Mouse (Mus musculus) c-Kit-positive CD71-positive TER-119-negative erythroid progenitor cells, embryonic 14.5 days (primary cell): ENCODE measurements at regions not wholly inside any gene's neighbourhood (a gene's known extent, or its start where the extent isn't known, plus 50 kb on each side); places are given as distances from the start of the nearest gene placed in this dataset.

Experiments used
- DNase-seq: peaks from one replicate; pipeline ENCODE4 v3.0.0-alpha.2; 2013; ENCODE audit warnings: low read depth

DNA sequence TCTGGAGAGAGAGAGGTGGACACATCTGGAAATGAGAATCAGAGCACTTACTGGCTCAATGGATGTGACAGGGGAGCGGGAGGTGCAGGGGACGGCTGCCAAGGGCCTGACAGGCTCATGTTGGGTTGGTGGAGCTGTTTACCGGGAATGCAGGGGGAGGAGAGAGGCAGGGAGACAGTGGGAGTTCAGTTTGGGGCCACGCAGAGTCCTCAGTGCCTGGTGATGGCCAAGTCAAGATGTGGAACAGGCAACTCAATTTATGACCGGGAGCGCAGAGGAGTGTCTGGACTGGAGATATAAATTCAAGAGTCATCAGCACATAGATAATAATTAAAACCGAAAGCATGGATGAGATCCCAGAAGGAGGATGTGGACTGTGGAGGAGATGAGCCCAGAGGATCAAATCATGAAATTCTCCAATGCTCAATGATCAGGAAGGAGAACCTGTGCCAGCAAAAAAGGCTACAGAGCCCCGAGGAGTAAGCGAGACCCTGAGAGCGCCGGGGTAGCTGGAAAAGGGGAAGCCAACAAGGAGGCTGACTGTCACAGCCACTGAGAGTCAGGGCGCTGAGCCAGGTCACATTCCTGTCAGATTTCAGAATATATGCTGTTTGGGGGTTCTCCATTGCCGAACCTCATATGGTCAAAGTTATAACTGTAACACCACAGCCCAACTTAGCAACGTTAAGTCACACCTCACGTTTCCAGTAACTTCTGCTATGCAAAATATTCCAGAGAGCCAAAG lies 358.0 kb upstream of the Npvf start:
- DNase-seq: no peak

DNA sequence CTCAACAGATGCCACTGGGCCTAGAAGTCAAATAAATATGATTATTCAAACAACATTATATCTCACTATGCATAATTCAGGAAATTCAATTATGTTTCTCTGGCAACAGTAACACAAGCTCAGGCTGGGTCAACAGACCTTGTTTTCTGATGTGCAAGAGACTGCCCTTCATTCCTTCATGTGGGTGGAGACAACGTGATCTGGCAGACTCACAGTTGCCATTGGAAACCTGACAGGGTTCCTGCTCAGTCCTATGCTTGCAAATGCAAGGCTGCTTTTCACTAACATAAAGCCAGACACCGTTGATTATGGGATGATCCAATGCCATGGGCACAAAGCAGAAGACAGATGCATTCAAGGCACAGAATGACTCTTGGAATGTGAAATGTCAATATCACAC lies 361.5 kb upstream of the Npvf start:
- DNase-seq: no peak

DNA sequence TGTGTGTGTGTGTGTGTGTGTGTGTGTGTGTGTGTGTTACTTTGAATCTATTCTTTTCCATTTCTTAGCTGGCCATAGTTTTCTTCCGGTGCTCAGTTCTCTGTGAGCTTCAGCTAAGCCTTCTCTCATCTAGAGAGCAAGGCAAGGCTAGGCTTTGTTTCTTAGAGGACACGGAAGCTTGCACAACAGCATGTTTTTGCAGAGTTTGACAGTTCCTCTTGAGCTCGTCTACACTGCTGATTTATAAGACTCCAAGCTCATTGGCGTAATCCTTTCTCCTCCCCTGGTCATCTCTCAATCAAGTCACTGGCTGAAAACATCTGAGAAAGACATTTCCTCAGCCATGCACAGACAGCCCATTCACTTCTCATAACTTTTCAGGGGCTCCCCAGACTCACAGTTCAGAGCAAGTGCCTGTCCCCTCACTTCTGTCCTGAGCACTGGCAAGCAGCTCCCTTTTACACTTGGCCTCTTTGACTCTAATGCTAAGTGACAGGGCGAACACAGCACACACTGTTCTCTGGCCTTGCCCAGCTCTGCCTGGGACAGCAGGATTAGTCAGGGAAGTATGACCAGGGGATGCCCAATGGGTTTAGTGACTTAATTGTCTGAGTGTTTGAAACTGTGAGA lies 362.3 kb upstream of the Npvf start:
- DNase-seq: no peak

DNA sequence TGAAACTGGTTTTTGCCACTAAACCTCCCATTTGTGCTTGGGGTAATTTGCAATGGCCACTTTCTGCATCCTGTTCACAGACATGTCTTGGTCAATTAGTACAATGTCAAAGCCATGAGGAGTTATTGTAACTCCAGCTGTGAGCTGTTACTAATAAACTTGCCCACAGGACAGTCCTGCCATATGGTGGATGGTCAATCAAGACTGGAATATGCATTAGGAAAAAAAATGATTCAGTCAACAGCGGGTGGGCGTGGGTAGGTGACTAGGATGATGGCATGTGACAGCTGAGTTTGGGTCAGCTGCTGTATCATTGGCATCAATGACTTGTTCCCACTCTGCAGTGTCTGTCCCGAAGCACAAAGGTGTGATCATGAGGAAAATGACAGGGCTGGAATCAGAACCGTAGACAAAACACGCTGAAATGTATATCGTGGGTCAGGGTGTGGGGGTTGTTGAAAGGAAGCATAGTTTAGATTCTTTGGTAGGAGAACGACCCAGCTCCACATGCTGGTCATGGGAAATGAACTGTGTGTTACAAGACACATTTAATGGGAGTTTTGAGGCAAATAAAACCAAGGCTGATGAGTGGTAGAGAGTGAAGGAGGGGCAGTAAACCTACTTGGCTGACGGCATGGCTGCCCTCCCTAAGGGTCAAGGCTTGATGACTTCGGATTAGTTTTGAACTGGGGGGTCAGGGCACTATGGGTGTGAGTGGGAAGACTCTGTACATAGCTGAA lies 363.2 kb upstream of the Npvf start:
- no peak for DNase-seq

DNA sequence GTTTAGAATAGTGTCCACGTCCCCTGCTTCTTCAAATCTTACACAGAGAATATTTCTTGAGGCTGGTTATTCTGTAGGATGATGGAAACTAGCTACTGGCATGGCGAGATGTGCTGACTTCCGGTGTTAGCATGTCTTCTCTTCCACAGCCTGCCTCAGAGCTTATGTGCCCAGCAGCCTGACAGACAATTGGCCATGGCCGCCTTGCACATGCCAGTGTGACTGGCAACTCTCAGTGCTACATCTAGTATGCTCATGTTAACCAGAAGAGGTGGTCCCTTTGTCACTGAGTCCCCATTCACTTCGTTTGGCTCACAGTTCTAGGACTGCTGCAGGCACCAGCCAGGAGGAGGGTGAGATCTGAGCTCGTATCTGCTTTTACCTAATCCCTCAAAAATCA lies 367.0 kb upstream of the Npvf start:
- no peak for DNase-seq

DNA sequence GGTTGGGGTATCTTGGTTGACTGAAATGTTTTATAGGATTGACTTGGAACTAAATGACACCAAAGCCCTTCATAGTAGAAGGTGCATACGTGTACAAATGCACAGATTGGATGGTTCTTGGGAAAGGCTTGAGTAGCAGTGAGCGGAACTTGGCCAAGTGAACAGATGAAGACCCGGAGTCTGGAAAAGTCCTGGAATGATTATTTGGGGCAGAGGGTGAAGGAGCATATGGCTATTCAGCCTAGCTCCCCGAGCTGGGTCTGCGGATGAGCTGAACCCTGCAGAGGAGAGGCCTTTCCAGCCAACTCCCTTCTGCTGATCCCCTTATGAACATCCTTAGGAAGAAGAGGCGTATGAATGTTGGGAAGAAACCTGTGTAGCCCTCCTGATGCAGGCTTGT lies 369.1 kb upstream of the Npvf start:
- no peak for DNase-seq

DNA sequence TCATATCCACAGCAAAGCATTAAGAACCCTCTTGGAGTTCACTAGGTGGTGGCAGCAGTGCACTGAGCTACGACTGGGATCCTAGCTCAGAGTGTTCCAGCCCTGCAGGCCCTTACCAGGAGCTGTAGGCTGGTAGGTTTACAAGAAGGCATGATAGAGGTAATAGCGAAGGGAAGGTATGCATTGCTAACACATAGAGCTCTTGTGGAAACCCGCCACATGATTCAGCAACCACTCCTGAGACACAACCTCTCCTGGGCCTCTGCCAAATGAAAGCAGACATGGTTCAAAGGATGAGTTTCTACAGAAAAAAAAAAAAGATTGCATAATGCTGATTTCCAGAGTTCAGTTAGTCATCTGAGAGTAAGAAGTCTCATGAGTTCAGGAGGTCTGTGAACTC lies 370.5 kb upstream of the Npvf start:
- no peak for DNase-seq

DNA sequence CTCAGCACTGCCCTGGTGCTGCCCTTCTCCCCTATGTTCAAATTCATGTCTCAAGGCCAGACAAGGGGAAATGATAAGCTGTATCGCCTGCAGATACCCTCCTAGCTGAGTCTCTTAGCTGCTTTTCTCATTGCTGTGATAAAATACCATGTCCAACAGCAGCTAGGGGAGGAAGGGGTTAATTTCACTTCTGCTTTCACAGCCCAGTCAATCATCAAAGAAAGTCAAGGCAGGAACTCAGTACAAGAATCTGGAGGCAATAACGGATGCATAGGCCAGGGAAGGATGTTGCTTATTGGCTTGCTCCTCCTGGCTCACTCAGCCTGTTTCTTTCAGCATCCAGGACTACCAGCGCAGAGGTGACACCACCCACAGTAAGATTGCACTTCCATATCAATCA lies 371.2 kb upstream of the Npvf start:
- DNase-seq: no peak

DNA sequence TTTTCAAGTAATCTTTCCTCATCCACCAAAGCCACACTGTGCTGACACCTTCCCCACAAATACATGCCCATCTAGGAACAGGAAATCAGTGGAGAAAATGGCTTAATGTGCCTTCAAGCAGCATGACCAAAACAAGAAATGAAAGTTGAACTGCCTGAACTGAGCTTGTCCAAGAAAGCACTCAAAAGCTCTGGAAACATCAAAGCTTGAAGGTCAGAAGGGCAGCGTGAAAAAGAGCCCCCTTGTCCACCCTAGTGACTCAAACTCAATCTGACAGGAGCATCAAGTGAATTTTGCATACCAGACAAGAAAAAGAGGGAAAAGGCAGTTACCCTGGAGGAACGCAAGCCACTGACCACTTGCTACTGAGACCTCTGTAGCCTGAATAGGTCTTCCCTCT lies 373.1 kb upstream of the Npvf start:
- no peak for DNase-seq

DNA sequence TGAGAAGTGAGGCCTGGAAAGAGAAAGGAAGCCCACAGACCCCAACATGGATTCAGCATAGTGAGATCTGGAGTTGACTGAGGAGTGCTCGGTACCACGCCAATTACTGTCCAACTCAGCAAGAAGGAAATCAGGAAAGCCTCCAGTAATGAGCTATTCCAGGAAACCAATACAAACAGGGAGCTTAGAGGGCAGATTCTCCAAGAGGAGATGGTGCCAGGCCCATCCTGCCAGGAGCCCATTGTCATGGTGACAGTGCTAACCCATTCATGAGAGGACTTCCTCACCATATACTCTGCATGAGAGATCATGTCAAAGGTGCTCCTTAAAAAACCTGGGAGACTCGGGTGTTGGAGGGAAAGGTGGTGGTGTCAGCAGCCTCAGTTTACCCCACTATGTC lies 375.3 kb upstream of the Npvf start:
- no peak for DNase-seq

DNA sequence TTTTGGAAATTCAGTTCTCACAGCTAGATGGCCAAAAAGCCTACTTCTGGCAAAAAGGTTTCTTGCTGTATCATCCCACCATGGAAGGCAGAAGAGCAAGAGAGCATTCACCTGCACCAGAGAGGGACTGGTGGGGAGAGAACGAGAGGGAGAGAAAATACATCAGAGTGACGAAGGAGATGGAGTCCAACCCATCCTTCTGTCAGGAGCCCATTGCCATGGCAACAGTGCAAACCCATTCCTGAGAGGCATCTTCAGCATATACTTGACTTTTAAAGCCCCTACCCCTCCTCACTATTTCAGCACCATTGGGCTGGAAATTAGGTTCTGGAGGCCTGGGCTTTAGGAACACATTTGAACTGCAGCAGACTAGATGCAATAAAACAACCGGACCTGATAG lies 375.7 kb upstream of the Npvf start:
- no peak for DNase-seq

DNA sequence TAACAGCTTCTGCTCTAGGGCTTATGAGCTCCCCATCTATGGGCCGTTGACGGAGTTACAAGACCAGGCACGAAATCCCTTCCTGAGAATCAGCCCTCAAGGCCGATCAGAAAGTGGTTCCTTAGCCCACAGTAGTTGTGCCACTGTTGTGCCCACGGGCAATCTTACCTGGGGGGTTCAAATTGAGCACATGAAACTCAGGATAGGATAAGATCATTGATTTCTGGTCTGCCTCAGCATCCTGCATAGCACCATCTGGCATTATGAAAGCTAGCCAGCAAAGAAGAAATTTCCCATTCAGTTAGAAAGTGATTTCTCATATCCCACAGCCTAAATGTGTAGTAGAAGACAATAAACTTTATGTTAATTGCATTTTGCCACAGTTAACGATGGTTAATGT lies 379.6 kb upstream of the Npvf start:
- no peak for DNase-seq

DNA sequence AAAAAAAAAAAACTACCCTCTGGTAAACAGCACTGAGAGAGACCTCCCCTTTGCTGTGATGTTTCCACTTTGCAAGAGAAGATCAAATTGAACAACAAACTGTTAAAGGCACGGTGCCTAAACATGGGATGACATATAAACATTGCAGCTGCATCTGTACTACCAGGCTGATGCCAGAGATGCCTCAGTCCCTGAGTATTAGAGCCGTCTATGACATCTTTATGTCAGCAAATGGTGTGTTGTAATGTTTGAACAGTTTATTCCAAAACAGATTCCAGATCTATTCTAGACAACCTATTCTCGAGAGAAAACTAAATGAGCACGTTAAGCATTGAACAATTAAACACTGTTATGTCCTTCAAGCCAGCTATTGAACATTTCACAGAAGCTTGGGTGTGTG lies 381.8 kb upstream of the Npvf start:
- DNase-seq: no peak

DNA sequence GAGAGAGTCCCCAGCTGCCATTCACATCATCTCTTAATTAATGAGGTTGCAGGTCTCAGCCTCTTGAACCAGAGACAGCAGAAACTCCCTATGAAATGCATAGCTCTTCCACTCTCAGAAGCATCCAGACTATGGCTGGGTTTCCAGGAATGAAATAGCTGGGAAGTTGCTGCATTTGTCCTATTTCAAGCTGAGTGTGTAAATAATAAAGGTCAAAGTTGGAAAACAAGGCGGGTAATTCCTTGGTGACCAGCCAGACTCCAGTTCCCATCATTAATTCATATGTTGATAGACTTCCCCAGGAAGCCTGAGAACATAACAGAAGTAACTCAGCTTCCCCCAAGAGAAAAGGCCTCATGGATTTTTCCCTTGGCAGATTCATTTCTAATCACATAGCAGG lies 382.3 kb upstream of the Npvf start:
- DNase-seq: no peak

DNA sequence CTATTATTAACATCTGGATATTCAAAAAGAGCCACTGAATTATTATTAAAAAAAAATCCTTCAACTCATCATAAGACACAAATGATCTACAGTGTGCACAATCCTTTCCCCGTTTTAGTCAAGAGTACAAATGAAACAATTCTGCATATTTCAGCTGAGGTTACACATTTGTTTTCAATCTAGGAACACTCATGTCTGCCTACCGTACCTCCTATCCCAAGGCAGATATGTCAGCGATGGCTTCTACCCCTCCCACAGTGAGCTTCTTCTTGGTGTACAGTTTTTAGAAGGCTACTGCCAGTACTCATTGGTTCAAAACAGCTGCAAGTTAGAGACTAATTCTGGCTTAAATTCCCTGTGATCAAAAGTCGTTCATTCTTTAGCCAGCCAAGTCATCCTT lies 382.7 kb upstream of the Npvf start:
- no peak for DNase-seq

DNA sequence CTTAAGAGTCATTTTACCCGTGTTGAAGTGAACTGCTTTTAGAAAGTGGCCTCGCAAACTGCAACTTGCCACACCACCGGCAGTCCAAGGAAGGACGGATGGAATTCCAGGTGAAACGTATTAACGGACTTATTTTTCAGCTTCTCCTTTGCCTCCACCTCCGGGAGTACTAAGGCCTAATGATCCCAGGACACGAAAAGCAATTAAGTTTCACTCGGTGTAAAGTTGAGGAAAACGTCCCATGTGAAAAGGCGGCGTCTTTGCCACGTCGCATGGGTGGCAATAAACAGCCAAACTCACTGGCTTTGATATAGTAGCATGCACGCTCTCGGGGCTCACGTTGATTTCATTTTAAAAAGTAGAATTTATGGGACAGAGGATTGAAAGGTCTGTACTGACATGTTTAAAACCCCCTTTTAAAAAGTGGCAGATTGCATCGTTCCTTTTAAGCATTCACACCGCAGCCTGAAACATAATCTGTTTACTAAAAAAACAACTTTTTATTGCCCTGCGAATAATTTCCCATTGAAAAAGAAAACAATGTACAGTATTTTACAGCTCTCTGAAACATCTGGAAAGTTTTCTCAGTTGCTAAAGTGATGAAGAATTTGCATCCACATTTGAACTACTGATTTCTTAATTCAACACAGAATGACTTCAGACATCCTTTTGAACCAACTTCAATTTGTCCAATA lies 385.4 kb upstream of the Npvf start:
- no peak for DNase-seq

DNA sequence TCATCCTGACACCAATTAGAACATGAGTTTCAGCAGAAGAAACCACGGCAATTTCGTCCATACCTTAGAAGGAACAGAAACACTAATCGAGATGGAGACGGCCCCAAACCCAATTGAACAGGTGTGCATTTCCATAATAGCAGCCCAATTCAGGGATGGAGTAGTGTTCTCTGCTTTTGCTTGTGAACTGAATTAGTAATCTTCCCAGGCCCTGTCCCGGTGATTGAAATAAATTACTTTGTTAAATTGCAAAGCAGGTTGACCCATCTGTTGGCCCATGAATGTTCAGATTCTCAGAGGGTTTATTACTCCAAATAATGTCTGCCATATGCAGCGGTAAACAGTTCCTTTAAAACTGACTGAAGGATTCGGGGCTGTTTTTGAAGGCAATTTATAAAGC lies 388.5 kb upstream of the Nfe2l3 start:
- DNase-seq: no peak

DNA sequence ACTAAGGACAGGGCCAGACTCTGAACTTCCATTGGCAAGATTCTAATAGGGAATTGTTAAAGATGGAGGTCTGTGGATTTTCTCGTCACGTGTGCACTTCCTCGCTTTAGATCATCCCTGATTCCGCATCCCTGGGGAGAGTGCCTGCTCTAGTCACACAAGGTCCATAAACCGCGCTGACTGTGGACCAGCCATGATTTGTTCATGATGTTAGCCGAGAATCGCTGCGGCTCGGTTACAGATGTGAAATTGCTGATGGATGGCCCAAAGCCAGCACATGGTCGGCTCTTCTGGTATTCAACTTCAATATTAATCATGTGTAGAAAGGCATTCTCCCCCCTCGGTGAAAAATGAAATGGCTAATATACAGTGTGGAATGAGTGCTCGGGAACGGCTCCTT lies 387.6 kb upstream of the Nfe2l3 start:
- DNase-seq: no peak

DNA sequence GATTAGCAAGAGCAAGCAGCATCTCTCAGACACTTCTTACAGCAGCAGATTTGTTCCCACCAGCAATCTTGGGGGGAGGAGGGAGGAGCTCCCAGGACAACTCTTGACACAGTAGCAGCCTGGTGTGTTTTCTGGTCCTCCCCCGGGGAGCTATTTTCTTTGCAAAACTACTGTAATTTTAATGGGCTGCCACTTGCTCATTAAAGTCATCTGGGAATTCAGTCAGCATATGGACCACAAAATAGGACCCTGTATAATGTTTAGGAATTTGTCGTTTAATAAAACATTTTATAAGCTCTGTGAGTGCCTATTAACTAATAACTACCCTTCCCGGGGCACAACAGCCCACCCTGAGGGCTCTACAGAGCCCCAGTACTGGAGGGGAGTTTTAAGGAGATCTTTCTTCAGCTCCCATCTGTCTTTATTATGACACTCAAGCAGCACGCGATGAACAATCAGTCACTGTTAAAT lies 380.0 kb upstream of the Nfe2l3 start:
- no peak for DNase-seq

DNA sequence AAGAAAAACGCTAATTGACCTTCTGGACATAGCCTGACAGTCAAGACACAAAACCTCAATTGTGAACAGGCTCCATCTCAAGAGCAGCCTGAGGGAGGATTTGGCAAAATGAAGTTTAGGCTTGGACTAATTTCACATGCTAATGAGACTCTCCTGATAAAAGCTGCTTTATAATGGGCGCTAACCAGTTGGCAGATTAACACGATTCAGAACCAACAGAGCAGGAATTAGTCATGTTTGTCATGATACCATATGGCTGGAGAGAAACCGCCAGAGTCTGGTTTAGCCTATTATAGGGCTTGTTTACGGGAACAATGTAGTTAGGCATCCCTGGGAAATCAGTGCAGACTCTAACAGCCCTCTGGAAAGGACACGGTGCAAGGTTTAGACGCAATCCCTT lies 375.2 kb upstream of the Nfe2l3 start:
- no peak for DNase-seq

DNA sequence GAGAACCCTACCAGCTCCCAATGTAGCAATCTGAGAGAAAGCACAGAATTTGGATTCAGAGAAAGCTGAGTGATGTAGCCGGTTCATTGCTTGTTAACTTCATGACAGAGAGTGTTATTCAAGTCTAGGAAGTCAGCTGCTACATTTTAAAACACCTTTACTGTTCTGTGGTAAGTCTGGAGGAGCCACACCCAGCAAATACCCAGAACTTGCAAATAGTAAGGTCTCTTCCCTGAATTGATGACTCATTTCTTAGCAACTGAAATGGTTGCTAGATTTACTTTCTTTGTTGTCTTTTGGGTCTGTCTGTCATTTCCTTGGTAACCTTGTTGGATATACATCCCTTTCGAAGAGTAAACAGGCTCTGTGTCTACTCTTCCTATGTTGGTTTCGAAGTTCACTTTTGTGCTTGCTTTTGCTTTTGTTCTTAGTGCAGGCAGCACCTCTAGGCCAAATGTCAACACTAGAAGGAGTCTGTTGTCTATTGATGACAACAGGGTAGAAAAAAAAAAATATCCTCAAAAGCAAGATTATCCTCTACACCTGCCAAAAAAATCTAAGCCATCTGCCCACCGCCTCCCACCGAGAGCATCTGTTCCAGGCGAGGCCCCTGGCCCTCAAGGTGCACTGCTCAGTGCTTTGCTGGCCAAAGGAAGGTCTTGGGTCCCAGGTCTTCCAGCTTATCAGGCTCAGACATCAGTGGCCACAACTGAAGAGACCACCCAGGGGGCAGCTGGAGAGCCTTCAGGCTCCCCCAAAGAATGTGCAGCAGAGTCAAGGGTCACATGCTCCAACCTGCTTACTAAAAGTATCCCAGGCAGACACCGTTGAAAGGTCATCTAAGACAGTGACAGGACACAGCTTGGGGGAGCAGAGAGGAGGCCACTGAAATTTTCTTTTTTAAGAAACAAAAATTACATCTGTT lies 372.3 kb upstream of the Nfe2l3 start:
- DNase-seq: peak; percentile 3
